14 mouse cellular contexts compared by ENCODE assay signal in the genomic region with DNA sequence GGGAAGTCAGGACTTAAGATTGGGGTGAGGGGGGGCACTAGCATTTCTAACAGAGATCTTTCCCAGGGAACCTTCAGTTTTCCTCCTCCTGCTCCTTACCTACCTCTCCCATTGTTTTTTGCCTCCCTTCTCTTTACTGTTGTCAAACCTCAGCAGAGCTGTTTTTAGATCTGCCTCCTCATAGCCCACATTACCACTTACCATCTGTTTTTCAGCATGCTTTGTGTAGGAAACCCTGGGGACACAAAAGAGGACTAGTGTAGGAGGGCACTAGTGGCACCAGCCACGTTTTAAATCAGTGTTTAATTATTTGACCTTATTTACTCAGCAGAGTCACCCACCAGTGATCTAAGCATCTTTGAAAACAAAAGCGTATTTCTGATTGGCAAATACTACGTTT.
"Had no signal": no experiment of that assay in that cellular context is flagged by ENCODE, and none has a peak within 500 bp of the region (broad histone marks: within the 10 kb centered on the region; RNA-seq: fewer than 3 reads in every experiment).

No protein-coding gene starts in this region.

- H3K27me3 ChIP-seq: intestine, embryonic 15.5 days; kidney, embryonic 15.5 days; limb, embryonic 15.5 days; liver, embryonic 12.5 days; neural tube, embryonic 15.5 days had no signal

- H3K4me1 ChIP-seq: intestine, embryonic 15.5 days; kidney, embryonic 15.5 days; limb, embryonic 15.5 days; liver, embryonic 12.5 days; midbrain, embryonic 10.5 days; neural tube, embryonic 15.5 days had no signal

- DNase-seq: kidney, adult 18-20 months; kidney, postnatal 14 days; lung, embryonic 14.5 days; lung, postnatal 10 days; lung, postnatal 4 days; midbrain, embryonic 14.5 days; thymus, postnatal 4 days had no signal

- H3K4me3 ChIP-seq: intestine, embryonic 15.5 days; kidney, embryonic 15.5 days; limb, embryonic 15.5 days; liver, embryonic 12.5 days; midbrain, embryonic 10.5 days; myocyte; neural tube, embryonic 15.5 days had no signal

- H3K27ac ChIP-seq: intestine, embryonic 15.5 days; kidney, embryonic 15.5 days; limb, embryonic 15.5 days; liver, embryonic 12.5 days; midbrain, embryonic 10.5 days; neural tube, embryonic 15.5 days had no signal
